Mouse (Mus musculus) lung, adult 2 months (tissue): ENCODE data around the gene 6330409D20Rik.

ENCODE experiments used
- CTCF ChIP-seq: fragments of 200-500 bp; IDR thresholded peaks from 2 replicates; pipeline ENCODE4 v1.5.1; 2011; ENCODE audit warnings: mild to moderate bottlenecking, low read length, control low read depth; ENCODE audit not compliant: insufficient read depth
- POLR2A ChIP-seq: fragments of 200-500 bp; IDR thresholded peaks from 2 replicates; pipeline ENCODE4 v1.6.1; 2011; ENCODE audit warnings: low read depth, mild to moderate bottlenecking, control low read depth, low read length, borderline replicate concordance; ENCODE audit errors: extremely low read depth

DNA sequence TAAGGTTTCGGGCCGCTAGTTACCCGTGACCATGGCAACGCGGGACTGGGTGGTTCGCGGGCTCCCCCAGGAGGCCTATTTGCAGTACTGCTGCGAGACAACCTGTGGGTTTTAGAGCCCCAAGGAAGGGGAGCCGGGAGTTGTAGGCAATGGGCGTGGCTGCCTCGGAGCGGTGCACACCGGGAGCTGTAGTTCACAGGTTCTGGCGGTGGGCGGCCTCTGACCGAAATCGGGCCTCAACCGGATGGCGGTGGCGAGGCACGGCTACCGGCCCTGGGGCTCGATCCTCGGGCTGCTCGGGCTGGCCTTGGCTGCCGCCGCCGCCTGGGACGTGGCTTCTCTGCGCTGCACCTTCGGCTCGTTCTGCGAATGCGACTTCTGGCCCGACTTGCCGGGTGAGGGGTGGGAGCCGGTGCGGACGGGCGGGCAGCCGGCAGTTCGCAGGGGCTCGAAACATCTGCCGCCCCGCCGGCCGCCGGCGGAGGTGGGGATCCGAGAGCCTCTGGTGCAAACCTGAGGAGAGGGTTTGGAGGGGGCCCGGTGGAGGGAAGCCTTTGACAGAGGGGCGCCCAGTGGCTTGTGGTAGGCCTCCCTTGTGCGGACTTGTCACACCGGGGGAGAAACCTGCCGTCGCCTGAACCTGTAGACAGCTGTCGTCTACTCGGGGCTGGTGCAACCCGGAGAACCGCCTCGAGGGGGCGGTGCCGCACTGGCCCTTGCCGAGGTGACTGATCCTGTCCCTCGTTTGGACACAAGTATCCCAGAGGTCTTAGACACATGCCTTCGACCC, 16.4 kb upstream of the 6330409D20Rik start, which contains the start of gene Tor2a:
- TF ChIP-seq CTCF, result peak; percentile 80
- peak; percentile 52; the same call in 1 of the 2 replicates for TF ChIP-seq POLR2A
